Mouse (Mus musculus): ENCODE results near the gene Synrg. TPM values are rescaled to one million over a fixed set of nuclear protein-coding genes. Genes with fewer than 3 reads are reported as not detected.
A peak's percentile ranks its signal among the peaks of the same experiment; 100 is the strongest.

The Synrg gene
- total RNA-seq, 2 experiments from 2014 or later: 52.6 to 54.5 TPM

DNA sequence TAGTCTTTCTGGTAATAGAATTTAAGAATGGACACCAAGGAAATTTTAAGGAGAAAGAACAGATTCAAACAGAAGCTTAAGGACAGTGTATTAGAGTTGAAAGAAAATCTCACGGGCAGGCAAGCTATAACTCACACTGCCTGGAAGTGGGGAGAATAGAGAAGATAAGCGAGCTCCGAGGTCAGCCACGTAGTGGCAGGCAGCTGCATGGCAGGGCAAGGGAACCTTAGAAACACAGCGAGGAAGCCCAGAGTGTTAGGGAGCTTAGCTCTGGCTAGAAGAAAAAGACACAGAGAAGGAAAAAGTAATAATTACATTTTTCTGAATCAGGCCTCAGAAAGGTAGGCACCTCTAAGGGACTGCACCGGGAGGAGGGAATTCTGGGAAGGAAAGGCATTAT lies 15.8 kb downstream of the Synrg start:
- no peak for DNase-seq (ENCODE audit: low spot score in 2 of 2)

DNA sequence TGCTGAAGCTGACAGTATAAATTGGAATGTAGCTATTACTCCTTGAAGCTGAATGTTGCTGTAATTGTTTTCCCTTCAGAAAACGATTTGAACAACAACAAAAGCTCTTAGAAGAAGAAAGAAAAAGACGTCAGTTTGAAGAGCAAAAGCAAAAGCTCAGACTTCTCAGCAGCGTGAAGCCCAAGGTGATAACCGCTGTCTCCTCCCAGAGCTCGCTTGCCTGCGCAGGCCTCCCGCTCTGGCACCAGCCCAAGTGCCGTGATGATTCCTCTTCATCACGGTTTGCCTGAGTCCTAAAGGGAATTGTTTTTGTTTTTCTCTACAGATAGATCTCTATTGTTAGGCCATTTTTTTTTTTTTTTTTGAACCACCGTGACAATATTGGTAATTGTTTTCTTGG lies 17.1 kb downstream of the Synrg start:
- DNase-seq (ENCODE audit: low spot score in 2 of 2): no peak

DNA sequence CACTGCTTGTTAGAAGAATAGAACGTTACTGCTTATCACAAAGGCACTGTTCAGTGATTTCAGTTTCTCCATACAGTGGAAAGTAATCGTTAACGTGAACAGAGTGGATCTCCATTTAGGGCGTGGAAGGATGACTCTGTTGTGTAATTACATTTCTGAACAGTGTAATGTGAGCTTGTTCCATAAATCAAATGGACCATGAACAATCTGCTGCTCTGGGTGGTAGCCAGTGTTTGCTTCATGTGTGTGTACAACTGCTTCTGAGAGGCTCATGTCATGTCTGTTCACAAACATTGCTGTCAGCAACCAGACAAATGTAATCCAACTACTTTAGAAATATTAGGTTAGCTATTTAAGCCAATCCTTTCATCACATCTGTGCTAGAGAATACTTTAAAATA lies 27.5 kb downstream of the Synrg start:
- DNase-seq (ENCODE audit: low spot score in 2 of 2): no peak

DNA sequence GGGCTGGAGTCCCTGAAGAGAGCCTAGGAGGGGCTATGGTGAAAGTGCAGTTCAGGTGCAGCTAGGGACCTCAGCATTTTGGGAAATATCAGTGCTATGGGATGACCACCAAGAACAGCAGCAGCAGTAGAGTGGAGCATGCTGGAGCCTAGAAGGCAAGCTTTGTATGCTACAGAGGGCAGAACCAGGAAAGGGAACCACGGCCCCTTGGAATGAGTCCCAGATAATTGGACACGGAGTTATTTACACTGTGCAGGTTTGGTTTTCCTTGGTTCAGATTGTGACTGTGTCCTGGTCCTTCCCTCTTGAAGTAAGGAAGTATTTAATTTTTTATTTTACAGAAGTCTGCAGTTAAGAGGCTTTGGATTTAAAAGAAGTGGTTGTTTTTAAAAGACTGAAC lies 29.2 kb downstream of the Synrg start:
- no peak for DNase-seq (ENCODE audit: low spot score in 2 of 2)

DNA sequence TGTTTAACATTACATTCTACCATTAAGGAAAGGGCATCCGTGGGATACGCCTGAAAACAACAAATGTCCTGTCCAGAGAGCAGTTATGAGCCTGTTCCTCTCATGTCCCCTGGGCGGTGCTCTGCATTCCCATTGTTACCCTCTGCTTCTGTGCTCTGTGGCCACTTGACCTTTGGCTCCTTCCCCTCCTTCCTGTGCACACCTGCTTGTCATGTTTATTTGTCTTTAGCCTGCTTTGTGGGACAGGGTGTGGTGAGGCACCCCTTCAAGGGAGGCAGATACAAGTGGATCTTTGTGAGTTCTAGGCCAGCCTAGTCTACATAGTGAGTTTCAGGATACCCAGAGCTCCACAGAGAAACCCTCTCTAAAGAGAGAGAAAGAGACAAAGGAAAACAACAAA lies 30.3 kb downstream of the Synrg start:
- DNase-seq (ENCODE audit: low spot score in 2 of 2): no peak

DNA sequence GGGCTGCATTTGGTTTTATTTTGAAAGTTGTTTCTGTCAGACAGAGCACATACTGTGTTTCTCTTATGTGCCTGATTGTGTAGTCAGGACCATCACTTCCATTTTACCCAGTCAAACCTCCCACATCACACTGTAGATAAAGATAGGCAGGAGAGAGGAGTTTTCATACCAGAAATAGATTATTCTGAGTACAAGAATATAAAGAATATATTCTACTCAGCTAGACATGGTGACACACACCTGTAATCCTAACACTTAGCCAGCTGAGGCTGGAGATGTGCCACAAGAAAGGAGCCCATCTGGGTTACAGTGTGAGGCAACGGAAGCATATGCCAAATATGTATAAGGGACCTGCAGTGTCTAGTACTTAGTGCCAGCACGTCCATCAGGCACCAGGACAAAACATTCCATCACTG lies 31.3 kb downstream of the Synrg start:
- no peak for DNase-seq (ENCODE audit: low spot score in 2 of 2)

DNA sequence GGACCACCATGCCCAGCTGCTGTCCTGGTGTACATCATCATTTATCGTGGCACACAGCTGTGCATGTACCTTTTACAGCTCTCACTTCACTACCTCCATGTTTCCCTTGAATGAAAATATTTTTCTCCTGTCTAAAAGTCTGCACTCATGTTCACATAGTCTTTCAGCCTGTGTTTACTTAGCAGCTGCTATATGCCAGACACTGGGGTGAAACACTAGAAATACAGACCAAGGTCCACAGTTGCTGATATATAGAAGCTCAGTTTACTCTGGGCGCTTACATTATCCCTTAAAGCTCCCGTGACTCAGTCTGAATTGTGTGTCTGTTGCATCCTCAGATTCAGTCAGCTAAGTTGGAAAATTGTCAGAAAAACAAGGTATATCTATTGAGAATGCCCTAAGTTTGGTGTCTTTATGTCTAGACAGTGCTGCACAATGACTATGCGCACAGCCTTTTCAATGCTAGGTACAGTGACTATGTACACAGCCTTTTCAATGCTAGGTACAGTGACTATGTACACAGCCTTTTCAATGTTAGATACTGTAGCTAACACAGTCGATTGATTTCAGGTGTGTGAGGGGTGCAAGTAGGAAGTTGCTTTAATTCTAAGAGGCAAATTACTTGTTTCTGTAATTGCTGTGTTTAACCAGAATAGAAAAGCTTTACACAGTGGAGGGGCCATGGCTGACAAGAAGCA lies 33.1 kb downstream of the Synrg start:
- DNase-seq (ENCODE audit: low spot score in 2 of 2): no peak

DNA sequence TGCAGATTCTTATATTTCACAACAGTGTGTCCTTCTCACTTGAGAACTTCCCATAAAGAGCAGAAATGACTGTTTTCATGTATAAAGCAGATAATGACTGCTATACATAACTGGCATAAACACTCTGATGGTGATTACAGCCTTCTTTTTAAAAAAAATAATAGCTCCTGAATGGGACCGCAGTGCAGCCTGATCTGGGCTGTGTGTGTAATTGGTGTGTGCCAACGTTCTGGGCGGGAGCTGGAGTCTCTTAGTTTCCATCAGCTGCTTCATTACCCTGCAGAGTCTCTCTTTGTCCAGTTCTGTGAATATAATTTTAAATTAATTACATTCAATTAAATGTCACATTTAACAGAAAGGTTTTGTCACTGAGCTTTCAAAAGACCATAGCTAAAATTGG lies 34.8 kb downstream of the Synrg start:
- no peak for DNase-seq (ENCODE audit: low spot score in 2 of 2)

DNA sequence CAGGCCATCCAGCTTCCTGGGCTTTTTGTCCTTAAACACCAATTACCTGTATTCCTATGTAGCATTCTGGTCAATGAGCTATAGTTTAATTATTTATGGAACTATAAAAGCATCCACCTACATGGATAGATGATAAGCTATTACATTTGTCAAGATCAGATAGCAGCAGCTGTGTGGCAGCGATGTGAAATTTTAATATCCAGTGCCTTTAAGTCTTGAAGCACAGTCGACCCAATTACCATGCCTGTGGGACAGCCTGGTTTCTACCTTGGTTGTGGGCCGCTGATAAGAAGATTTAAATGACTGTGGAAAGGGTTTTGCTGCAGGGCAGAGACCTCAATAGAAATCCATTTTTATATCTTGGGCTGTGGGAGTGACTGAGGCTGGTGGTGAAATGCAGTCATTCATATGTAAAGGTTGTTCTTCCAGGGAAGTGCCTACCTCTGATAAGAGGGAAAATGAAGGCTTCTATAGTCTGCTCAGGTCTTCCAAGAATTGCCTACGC lies 35.2 kb downstream of the Synrg start:
- DNase-seq (ENCODE audit: low spot score in 2 of 2): no peak

DNA sequence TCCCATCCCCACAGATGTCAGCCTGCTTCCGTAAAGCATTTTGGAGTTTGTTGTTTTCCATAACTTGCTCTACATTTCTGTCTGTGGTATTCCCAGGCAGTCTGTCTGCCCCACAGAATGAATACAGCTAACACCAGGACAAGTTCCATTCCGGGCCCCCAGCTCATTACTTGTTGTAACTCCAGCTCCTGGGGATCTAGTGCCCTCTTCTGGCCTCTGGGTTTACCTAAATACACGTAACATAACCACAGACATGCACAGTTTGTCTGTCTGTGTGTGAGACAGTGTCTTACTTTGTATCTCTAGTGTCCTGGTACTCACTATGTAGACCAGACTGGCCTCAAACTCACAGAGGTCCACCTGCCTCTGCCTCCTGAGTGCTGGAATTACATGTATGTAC lies 37.0 kb downstream of the Synrg start:
- DNase-seq (ENCODE audit: low spot score in 2 of 2): no peak

DNA sequence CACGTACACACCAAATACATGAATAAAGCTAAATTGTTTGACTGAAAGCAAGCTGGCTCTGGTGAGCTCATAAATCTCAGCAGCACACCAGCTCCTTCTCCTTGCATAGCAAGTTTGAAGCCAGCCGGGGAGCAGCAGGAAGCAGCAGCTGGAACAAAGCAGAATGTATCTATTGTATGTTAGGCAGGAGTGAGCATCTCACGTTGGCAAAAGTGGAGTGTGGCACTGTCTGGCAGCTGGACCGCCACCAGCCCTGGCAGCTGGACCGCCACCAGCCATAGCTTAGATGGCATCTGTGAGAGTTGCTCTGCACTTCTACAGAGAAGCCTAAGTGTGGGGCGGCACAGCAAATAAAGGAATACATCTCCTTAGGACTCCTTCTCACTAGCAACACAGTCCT lies 39.8 kb downstream of the Synrg start:
- peak in 1 of 2 experiments; percentile 26 for DNase-seq (ENCODE audit: low spot score in 2 of 2)

DNA sequence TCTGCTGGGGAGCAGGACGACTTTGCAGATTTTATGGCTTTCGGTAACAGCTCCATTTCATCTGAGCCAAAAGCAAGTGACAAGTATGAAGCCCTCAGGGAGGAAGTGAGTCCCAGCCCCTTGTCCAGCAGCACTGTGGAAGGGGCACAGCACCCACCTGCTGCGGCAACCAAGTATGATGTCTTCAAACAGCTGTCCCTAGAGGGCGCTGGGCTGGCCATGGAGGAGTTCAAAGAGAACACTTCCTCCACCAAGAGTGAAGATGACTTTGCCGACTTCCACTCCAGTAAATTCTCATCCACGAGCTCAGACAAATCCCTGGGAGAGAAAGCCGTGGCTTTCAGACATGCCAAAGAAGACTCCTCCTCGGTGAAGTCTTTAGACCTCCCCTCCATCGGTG lies 44.8 kb downstream of the Synrg start:
- DNase-seq (ENCODE audit: low spot score in 2 of 2): peak in 1 of 2 experiments; percentile 25

DNA sequence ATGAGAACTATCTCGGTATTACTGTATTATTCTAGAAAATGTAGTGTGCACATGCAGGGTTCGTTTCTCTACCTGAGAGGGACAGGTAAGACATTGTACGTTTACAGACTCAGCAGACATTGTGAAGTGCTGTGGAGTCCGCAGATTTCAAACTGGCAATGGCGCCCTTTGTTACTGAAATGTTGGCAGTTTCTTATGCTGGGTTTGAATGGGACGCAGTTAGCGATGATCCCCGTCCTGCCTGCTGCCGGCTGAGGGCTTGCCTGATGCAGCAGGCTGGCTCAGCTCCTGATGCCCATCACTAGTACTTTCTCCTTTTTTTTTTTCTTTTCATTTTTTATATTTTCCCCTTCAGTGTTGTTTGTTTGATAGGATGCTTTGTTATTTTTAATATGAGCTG lies 46.2 kb downstream of the Synrg start:
- no peak for DNase-seq (ENCODE audit: low spot score in 2 of 2)

DNA sequence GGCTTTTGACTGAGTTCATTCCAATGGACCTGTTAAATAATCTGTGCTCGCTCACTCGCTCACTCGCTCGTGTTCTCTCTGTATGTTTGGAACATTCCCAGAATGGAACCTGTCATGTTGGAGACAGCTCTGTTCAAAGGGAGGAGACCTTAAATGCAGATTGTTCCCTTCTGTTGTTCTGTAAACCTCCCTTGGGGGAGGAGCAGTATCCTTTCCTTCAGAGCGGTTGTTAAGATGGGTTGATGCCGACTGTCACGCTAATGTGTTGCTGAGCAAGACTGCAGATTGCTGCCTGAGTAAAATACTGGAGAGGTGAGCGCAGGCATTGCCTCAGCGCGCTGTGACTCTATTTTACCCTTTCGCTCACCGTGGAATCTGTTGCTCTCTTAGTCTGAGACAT lies 46.8 kb downstream of the Synrg start:
- DNase-seq (ENCODE audit: low spot score in 2 of 2): peak in 1 of 2 experiments; percentile 33

DNA sequence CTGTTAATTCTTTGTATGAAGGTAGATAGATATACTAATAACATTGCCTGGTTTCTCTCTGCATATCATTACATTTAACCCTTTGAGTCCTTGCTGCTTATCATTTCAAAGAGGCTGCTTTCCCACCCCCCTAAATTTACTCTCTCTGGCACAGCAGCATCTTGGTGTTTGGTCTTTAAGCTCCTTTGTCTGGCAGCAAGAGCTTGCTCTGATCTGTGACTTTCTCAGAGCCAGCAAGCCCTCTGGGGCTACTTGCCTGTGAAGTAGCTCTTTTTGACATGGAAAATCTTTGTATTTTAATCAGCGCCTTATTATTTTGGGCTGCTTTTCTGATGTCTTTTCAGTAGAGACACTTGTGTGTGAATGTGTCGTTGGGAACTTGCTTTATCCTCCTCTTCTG lies 47.3 kb downstream of the Synrg start:
- DNase-seq (ENCODE audit: low spot score in 2 of 2): no peak

DNA sequence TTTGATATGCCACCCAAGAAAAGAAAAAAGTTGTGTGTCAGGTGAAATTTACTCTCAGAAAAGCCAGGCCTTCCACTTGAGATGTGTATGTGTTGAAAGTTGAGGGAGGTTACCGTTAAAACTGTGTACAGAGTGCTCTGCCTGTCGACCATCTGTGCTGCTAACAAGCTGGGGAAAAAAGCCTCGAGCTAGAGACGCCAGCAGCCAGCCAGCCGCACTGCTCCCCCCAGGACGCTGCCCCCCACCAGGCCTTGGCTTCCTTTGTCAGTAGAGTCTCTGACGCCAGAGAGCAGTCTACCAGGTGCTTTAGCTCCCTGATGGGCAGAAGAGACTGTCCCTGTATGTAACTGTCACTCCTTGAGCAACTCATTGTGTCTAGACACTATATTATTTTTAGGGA lies 48.9 kb downstream of the Synrg start:
- DNase-seq (ENCODE audit: low spot score in 2 of 2): peak in 1 of 2 experiments; percentile 42

DNA sequence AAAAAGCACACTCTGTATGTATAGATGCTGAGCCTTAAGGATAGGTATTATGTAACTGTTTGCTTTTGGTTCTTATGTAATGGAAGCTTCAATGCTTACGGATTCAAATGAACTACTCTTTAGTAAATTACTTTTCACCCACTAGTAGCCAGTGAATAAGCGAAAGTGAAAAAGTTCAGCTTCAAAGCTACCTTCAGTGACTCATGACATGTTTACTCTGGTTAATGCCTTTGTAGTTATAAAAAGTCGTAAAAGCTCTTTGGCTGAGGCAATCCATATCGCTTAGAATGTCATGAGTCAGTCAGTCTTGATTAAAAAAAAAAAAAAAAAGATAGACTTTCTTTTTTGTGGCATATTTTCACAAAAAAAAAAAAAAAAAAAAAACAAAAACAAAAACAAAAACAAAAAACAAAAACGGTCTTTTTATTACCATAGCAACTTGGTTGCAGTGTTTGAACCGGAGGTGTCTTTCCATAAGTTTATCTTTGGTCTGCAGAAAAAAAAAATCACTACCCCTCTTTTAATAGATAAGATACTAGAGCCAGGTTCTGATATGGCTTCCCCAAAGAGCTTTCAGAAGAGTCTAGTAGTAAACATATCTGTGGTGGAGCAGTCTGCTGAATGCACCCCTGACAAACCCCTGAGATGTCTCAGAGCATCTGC lies 52.0 kb downstream of the Synrg start:
- no peak for DNase-seq (ENCODE audit: low spot score in 2 of 2)

DNA sequence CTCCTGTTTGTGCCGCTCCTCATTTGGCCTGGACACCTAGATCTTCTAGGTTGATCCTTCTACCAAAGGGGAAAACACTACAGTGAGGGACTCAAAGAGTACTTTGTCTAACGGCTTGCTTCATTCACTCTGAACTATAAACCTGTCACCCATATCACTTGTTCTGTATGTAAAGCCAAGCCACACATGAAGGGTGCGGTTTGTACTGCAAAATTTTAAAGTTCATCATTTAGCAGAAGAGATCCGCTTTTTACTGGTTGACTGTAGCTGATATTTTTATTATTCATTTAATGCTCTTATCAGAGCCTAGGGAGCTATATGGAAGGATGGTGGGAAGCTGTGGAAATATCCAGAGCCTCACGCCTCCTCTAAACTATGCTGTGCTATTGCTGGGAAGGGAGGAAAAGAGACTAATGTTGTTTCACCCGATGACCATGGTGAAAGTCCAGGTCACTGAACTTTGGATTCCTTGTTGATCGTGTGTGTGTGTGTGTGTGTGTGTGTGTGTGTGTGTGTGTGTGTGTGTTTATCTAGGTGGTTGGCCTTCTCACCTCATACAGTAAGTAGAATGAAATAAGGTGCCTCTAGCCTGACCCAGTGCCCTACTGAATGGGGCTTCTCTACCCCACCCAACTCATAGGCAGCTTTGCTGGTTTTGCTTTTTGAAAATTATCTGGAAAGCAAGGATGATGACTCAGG lies 52.7 kb downstream of the Synrg start:
- DNase-seq (ENCODE audit: low spot score in 2 of 2): no peak

DNA sequence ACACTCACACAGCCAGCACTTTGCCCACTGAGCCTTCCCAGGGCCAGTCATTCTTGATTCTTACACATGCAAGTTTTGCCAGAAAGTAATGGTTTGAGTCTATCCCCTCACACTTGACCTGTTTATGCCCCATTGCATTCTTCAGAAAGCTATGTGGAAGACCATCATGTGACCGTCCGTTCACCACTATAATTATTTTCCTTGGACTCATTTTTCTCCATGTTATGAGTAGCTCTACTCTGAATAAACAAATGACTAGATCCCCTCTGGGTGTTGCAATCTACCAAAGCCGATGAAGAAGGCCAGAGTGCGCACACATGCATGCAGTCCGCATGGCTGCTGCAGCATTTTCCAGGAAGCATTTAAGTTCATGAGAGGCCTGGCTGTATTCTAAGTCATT lies 63.0 kb downstream of the Synrg start:
- DNase-seq (ENCODE audit: low spot score in 2 of 2): no peak

DNA sequence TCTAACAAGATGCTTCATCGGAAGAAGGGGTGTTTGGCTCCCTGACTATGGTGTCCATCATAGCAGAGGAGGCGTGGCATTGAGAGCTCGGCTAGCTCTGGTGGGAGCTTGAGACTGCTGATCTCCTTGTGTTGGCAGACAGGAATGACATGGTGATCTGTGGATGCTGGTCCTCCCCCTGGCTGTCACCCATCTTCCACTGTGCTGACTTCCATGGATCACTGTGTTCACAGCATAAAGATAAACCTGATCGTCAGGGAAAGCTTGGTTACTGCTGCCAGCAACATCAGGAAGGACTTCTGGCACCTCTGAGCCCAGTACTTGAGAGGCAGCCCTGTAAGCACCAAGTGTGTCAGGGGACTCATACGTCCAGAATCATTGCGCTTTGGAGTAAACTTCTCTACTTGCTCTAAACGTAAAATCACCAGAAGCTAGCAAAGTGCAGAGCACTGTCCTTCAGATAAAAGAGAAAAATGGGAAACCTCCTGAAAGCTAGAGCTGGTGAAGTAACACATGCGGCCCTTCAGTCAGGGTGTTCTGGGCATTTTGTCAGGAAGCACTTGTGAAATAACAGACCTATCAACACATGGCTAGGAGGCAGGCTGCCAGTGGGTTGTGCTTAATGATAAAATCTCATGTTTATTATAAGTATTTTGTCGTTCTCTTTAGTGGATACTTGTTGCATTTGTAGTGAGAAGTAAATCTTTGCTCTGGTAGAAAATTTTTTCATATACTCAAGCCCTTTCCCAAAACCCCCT lies 64.2 kb downstream of the Synrg start:
- peak in 1 of 2 experiments; percentile 44 for DNase-seq (ENCODE audit: low spot score in 2 of 2)

DNA sequence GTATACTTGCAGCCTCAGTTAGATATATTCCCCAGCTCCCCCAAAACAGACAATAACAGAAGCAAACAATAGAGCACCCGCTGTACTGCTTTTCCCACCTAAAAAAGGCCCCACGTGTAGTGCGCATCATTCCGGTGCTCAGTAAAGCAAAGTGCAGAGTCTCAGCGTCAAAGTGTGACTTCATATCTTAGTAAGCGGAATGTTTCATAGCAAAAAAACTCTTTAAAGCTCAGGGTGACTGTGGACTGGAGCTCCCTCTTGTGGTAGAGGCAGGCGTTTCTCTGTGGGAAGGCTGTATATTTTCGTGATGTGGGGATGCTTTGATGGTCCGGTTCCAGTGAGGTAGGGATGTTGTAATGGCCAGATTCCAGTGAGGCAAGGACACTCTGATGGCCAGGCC lies 67.7 kb downstream of the Synrg start:
- DNase-seq (ENCODE audit: low spot score in 2 of 2): peak; percentile 60 to 73

DNA sequence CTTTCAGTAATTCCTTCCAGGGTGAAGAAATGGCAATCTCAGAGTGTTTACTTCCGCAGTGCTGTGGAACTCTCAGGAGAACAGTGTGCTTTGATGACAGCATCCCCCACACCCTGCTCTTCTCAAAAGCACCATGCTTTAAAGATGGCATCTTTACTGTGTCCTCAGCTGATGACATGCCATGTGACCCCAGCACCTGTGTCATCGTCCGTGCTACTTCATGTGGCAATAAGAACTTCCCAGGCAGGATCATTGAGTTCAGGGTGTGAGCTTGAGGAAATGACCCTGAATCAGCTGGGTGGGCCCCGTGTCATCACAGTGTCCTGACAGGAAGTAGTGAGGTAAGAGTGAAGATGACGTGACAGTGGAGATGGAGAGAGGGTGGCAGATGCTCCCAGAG lies 68.3 kb downstream of the Synrg start:
- DNase-seq (ENCODE audit: low spot score in 2 of 2): no peak

Measured in layer of hippocampus, postnatal 10 days (tissue).